Mouse (Mus musculus): Measurements from ENCODE around the gene Rassf1.

GRCm38 (mm10) chr9:107590058-107590772 lies 38.9 kb downstream of the Rassf1 start:
- TF ChIP-seq EP300 (optimal IDR thresholded peaks at IDR 0.05): no peak
- peak; percentile 29; the same call in 1 of the 2 replicates for TF ChIP-seq CTCF (IDR thresholded peaks at IDR 0.05; ENCODE audit: low read depth)
